Mouse (Mus musculus): ENCODE data around the gene Lmntd2.

GRCm38 (mm10) chr7:141221249-141222125, 7.6 kb upstream of the Lmntd2 start:
- TF ChIP-seq CTCF (IDR thresholded peaks at IDR 0.05; ENCODE audit: control insufficient read depth, insufficient read depth, insufficient read length) (no peak), MAX (IDR thresholded peaks at IDR 0.05) (peak; percentile 35)

All from C2C12 (cell line).